Mouse (Mus musculus): ENCODE results near the gene Ly6g6d. TPM values are rescaled to one million over a fixed set of nuclear protein-coding genes. Genes with fewer than 3 reads are reported as not detected.
"Not testable (repeated sequence)": the region's sequence is repeated elsewhere in the genome, so short reads cannot be mapped to it uniquely, and the experiment has no call there.

Ly6g6d gene
- total RNA-seq, 2 experiments from 2014 or later = 1.1 TPM; not detected in 1

DNA sequence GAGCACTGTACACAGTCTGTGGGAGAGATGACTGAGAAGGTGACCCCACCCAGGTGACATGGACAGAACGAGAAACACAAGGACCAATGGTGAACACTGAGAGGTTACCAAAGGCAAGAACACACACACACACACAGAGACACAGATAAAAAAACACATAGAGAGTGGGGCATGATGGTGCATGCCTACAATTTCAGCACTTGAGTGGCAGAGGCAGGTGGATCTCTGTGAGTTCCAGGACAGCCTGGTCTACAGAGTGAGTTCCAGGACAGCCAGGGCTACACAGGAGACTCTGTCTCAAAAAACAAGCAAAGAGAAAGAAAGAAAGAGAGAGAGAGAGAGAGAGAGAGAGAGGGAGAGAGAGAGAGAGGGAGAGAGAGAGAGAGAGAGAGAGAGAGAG, 44.2 kb downstream of the Ly6g6d start:
- intact Hi-C loops (cut with DNase I); DNase-seq (ENCODE audit: extremely low spot score in 1 of 2, low spot score in 2 of 2): not testable (repeated sequence)

DNA sequence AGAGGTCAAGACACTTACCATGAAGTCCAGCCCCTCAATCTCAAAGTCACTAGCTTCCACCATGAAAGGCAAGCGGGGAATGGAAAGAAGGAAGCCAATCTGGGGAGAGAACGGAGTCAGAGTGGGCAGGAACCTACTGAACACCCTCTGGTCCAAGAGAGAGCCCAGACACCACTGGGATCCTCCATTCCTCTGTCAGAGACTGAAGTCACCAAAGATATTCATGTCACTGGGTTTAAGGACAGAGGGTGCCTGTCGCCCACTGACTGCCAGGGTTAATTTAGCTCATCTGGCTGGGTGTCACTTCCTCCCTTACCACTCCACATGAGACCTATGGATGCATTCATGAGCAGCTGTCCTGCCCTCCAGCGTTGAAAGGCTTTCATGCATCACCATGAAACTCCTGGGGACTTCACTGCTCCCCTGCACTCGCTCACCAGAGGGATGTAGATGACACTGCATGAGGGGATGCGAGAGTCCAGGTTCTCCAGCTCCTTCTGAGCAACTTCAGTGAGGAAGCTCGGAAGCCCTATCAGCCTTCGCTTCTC, 45.5 kb downstream of the Ly6g6d start:
- intact Hi-C loops (cut with DNase I) = no loop called here
- DNase-seq (ENCODE audit: extremely low spot score in 1 of 2, low spot score in 2 of 2) = no peak

DNA sequence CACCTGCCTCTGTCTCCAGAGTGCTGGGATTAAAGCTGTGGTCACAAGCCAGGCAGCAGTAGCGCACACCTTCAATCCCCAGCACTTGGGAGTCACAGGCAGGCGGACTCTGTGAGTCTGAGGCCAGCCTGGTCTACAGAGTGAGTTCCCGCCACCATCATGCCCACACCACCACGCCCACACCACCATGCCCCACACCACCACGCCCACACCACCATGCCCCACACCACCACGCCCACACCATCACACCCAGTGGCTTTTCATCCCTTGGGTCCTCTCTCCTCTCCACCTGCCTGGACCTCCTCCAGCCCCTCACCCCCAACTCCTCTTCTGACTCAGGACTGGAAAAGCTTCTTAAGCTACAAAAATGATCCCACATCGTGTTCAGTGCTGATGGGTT, 46.0 kb downstream of the Ly6g6d start:
- no peak for DNase-seq (ENCODE audit: extremely low spot score in 1 of 2, low spot score in 2 of 2)
- intact Hi-C loops (cut with DNase I) = no loop called here

DNA sequence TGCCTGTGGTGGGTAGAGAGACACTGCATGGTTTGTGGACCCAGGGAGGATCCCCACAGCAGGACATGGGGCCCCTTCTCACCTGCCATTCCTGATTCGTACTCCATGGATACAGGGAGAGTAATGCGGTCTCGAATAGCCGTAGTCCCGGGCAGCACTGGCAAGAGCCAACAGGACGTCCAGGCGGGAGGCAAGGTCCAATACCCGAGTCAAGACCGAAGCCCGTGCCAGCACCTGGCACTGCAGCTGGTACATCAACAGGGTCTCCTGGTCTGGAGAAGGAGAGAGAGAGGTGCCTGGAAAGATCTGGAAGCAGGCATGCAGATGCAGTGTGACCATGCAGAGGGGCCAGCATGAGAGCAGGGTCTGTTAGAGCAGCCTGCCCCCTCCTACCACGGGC, 46.6 kb downstream of the Ly6g6d start:
- intact Hi-C loops (cut with DNase I) = no loop called here
- no peak for DNase-seq (ENCODE audit: extremely low spot score in 1 of 2, low spot score in 2 of 2)

DNA sequence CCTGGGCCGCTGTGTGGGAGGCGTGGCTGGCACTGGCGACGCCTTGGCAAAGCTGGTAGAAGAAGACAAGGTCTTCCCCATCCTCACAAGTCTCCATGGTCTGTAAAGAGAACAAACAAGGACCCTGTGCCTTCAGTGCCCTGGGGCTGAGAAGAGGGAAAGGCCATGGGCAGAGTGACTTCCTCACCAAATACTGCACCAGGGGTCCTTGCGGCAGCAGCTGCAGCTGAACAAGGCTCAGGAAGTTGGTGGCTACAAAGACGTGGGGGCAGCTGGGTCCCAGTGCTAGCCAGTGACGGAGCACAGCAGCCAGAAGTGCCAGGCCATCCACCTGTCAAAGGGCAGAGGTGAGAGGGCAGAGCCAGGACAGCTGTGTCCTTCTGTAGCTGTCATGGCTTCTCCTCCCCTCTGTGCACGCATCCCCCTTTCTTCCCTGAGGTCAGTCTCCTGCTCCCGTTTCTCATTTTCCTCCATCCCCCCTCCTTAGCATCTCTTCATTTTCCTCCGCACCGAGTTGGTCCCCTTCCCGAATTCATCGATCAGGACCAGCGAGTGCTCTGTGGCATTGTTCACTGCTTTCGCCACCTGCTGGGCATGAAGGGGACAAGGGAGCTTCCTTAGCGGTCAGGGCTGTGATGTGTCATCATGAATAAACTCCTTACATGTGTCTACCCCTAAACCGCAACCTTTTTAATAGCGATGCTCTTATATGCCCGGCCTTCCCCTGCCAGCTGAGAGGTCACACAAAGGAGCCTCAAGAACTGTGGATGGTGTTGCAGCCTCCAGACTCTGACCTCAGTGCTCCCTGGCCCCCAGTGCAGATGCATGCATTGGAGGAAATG, 48.0 kb downstream of the Ly6g6d start:
- DNase-seq (ENCODE audit: extremely low spot score in 1 of 2, low spot score in 2 of 2) = no peak
- intact Hi-C loops (cut with DNase I) = no loop called here

DNA sequence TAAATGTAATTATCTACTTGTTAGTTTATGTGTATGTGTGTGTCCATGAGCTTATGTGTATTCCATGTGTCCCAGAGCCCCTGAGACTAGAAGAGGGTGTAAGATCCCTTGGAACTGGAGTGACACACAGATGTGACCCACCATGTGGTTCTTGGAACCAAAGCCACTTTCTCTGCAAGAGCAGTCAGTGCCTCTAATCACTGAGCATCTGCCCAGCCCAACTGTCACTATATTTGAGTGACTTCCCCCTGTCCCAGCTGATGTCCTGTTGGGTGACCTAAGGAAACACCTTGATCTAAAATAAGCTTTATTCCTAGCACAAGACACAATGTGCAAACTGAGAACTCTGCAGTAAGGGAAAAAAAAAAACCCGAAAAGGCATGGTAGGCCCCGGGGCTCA, 49.5 kb downstream of the Ly6g6d start:
- no peak for DNase-seq (ENCODE audit: extremely low spot score in 1 of 2, low spot score in 2 of 2)
- intact Hi-C loops (cut with DNase I) = no loop called here

DNA sequence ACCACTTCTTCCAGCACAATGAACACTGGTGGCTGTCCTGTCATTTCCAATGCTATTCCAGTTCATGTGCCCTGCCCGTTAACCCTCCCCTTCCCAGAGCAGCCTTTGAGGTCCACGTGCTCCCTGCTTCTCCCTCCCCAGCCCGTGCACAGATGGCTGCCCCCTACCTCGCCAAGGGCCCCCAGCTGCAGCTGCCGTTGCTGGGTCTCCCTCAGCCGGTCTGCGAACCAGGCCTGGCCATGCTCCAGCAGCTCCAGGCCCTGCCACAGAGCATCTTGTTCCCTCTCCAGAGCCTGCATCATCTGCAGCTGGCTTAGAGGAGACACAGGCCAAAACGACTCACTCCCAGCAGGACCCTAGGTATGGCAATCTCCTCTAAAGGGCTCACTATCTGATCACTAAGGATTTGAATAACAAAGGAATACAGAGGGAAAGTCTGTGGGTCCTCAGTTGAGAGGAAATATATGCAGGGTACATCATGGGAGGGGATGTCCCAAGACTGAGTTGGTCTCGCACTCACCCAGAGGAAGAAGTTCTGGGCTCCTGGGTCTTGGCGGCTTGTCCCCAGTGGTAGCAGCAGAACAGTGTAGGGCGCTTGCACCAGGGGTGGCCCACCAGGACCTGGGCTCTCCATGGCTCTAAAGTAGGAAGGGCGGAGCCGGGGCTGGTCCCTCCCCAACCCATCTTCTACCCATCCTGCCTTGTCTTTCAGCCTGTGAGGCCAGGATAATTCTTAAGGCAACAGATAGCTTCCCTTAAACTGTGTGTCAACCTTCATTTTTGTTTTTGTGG, 50.4 kb downstream of the Ly6g6d start, which contains the start of gene Sapcd1:
Sapcd1 (minus strand) TSS at position 740 of the 792 bp plus-strand sequence.
- intact Hi-C loops (cut with DNase I) = no loop called here
- DNase-seq (ENCODE audit: extremely low spot score in 1 of 2, low spot score in 2 of 2) = peak in 1 of 2 experiments; percentile 80

DNA sequence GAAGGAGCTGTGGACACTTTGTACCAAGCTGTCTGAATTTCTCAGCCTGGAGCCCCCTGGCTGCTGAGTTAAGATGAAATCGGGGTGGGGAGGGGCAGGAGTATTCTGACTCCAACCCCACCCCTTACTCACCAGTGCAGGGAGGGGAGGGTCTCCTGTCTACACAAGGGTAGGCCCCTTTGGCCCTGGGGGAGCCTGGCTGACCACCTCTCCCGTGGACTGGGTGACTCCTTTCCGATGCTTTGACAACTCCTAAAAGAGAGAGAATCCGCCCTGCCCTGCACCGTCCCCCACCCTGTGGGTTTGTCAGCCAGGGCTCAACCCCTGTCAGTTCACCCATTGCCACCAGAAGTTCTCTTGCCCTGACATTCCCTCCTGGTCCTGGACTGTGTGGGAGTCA, 51.7 kb downstream of the Ly6g6d start:
- intact Hi-C loops (cut with DNase I) = no loop called here
- no peak for DNase-seq (ENCODE audit: extremely low spot score in 1 of 2, low spot score in 2 of 2)

DNA sequence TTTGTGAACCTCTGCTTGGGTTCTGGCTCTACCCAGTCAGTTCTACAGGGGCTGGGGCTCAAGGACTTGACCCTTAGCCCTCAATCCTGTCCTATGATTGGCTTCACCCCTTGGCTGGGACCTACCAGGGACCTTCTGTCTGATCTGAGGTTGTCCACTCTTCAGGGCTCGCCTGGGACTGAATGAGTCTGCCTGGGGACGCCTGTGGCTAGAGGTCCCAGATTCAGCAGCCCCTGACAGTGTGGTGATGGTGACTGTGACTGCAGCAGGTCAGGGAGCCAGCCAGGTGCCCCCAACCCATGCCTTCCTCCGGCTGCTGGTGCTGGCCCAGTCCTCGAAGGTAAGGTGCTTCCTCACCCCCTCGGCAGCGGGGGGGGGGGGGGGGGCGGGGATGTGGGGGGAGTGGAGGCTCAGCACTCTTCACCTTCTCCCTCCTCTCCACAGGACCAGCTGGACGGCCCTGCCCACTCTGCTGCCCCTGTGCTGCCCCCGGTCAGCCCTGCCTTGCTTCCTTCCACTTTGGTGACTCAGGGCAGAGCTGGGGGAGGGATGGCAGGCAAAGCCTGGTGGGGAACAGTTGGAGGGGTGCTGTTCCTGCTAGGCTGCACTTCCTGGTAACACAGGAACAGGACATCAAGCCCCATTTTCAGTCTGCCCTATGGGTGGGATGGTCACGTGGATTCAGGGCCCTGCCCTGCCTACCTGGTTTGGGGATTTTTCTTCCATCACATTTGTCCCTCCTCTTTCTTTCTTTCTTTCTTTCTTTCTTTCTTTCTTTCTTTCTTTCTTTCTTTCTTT, 53.0 kb downstream of the Ly6g6d start:
- intact Hi-C loops (cut with DNase I) = loop anchor here (5.0 kb wide), 2 partner anchors 32 to 82 kb away; partner anchors contain the start of genes Ddah2 and Ly6g5c

DNA sequence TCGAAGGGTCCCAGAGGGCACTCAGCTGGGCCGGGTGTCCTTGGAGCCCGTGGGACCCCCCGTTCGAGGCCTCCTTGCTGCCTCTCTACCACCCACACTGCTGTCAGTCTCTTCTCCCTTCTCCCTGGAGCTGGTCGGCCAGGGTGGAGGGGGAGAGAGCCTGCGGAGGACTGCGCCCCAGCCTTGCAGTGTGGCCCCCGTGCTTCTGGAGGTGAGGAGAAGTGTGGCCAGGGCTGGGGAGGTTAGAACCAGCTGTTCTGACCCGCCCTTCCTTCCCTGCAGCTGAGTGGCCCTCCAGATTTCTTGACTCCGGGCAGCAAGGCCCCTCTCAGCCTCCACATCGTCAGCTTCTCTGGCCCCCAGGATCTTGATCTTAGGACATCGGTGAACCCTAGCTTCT, 53.6 kb downstream of the Ly6g6d start:
- intact Hi-C loops (cut with DNase I) = loop anchor here (5.0 kb wide), 2 partner anchors 33 to 83 kb away; partner anchors contain the start of genes Ddah2 and Ly6g5c

More for the DNA sequence above, 53.0 kb downstream of the Ly6g6d start:
- peak in 1 of 2 experiments; percentile 54 for DNase-seq (ENCODE audit: extremely low spot score in 1 of 2, low spot score in 2 of 2)

DNA sequence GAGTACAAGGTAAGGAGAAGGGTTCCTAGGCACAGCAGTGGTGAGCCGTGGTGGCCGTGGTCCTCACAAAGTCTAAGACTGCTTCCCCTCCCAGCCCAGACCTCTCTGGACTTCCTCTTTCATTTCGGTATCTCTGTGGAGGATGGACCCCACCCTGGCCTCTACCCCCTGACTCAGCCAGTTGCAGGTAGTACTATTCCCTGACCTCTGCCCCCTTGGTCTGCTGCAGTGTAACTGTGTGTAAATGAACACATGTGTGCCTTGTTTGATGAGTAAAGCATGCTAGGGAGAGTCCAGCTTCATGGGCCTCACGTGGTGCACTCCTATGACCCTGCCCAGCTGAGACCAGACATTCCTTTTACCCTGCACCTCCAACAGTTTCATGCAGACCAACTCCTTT, 54.1 kb downstream of the Ly6g6d start:
- intact Hi-C loops (cut with DNase I) = loop anchor here (5.0 kb wide), 2 partner anchors 34 to 84 kb away; partner anchors contain the start of genes Ddah2 and Ly6g5c
- DNase-seq (ENCODE audit: extremely low spot score in 1 of 2, low spot score in 2 of 2) = peak in 1 of 2 experiments; percentile 30

More for the DNA sequence above, 53.6 kb downstream of the Ly6g6d start:
- peak in 1 of 2 experiments; percentile 25 for DNase-seq (ENCODE audit: extremely low spot score in 1 of 2, low spot score in 2 of 2)

DNA sequence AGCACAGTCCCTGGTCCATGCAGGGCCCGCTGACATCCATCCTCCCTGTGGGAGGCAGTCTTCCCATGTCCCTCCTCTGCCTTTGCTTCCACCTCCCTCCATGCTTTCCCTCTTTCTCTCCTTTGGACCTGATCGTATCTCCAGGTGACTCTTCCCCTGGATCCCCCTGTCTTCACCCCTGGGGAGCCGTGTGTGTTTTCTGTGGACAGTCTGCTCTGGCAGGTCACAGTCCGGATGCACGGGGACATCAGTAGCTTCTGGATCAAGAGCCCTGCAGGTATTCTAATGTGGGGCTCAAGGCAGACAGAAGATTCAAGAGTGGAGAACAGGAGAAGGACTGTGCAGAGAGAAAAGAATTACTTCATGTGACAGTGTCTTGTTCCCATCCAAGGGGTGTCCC, 54.6 kb downstream of the Ly6g6d start:
- intact Hi-C loops (cut with DNase I) = loop anchor here (5.0 kb wide), 2 partner anchors 34 to 84 kb away; partner anchors contain the start of genes Ddah2 and Ly6g5c
- no peak for DNase-seq (ENCODE audit: extremely low spot score in 1 of 2, low spot score in 2 of 2)

DNA sequence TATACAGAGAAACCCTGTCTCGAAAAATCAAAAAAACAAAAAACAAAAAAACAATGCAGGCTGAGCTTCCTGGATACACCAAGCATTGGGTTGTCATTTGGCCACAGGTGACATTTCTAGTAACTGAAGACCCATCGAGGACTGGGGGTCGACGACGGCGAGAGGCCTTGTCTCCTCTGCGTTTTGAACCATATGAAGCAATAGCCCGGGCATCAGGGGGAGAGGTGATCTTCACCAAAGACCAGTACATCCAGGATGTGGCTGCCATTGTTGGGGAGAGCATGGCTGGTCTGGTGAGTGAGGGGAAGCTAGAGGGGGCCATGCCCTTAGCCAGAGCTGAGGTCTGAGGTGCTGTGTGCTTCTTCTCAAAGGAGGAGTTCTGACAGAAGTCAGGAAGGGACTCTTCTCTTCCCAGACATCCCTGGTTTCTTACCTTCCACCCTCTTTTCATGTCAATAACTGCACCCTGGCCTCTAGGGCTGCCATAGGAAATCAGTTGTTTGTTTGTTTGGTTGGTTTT, 55.3 kb downstream of the Ly6g6d start:
- DNase-seq (ENCODE audit: extremely low spot score in 1 of 2, low spot score in 2 of 2) = no peak
- intact Hi-C loops (cut with DNase I) = loop anchor here (5.0 kb wide), 2 partner anchors 35 to 85 kb away; partner anchors contain the start of genes Ddah2 and Ly6g5c

DNA sequence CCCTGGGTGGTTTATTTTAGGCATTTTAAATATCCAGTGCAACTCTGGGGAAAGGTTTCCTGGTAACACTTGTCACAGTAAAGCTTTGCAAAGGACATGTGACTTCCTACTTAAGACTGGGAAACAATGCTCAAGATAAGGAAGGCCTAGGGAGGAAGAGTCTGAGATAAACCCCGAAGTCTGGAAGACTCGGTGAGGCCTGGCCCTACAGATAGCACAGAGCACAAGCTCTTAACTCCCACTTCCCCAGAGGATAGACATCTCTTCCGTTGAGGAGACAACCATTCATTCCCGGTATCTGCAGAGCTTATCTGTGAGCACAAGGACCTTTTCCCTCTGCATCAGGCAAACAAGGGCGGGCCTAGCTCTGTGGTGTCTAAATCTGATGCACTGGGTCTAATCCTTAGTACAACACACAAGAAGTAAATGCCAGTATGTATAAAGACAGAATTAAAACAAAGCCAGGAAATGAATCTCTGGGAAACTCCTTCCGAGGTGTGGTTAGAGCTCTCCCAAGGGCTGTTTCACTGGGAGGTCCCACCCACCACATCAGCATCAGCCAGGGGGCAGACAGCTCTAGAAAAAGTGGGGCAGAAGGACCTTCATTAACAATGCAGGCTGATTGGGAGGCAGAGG, 55.9 kb downstream of the Ly6g6d start:
- DNase-seq (ENCODE audit: extremely low spot score in 1 of 2, low spot score in 2 of 2) = no peak
- intact Hi-C loops (cut with DNase I) = loop anchor here (5.0 kb wide), 2 partner anchors 35 to 85 kb away; partner anchors contain the start of genes Ddah2 and Ly6g5c
